Mouse (Mus musculus) embryonic fibroblast, embryonic 13.5 days (primary cell): ENCODE data around the gene Polh.

ENCODE experiments used
- CTCF ChIP-seq: IDR thresholded peaks from 2 replicates; pipeline ENCODE4 v1.5.1; 2011; ENCODE audit warnings: mild to moderate bottlenecking, control low read depth, low read length, moderate library complexity, borderline replicate concordance; ENCODE audit not compliant: insufficient read depth
- POLR2A ChIP-seq: IDR thresholded peaks from 2 replicates; pipeline ENCODE4 v1.6.1; 2011; ENCODE audit warnings: low read depth, mild to moderate bottlenecking, control low read depth, low read length, moderate library complexity

DNA sequence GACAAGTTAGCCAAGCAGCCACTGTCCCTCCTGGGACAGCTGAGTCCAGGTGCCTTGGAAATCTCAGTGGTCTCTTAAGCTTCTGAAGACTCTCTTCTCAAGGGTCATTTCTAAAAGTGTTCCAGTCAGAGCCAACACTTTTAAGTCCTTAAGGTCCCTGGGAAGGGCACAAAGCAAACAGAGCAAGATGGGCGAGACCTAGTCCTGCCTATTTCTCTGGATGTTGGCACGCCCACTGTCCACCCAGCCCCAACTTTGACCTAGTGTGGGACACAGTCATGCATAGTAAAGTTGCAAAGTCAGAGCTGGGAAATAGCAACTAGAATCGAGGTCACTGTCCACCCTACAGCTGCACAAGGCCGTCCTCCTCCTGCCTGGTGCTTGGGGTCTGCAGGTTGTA, 40.5 kb upstream of the Polh start:
- TF ChIP-seq CTCF (no peak), POLR2A (no peak)
